Mouse (Mus musculus) lung, embryonic 15.5 days (tissue): ENCODE measurements around the gene Scfd2. TPM values are rescaled to one million over a fixed set of nuclear protein-coding genes. Genes with fewer than 3 reads are reported as not detected.

Experiments used
- ATAC-seq: fragments of 200-750 bp; cut with Nextera tagmentation; 2 replicates; pipeline ENCODE4 v1.8.0; 2017; ENCODE audit warnings: moderate number of reproducible peaks, borderline replicate concordance; ENCODE audit not compliant: low FRiP score, low TSS enrichment; ENCODE audit errors: extremely low read depth
- H3K27ac ChIP-seq: fragments of 300-500 bp; sonication (generic); 2 replicates; pipeline ENCODE4 v1.5.1; 2015; ENCODE audit warnings: moderate library complexity, mild to moderate bottlenecking, inconsistent platforms
- H3K27me3 ChIP-seq: fragments of 300-500 bp; sonication (generic); 2 replicates; pipeline ENCODE4 v1.6.1; 2015; ENCODE audit warnings: inconsistent platforms
- H3K36me3 ChIP-seq: fragments of 300-500 bp; sonication (generic); 2 replicates; pipeline ENCODE4 v1.6.1; 2015; ENCODE audit warnings: inconsistent platforms
- H3K4me1 ChIP-seq: fragments of 300-500 bp; sonication (generic); 2 replicates; pipeline ENCODE4 v1.6.1; 2015; ENCODE audit warnings: inconsistent platforms
- H3K4me2 ChIP-seq: fragments of 300-500 bp; sonication (generic); 2 replicates; pipeline ENCODE4 v1.6.1; 2015; ENCODE audit warnings: inconsistent platforms, mild to moderate bottlenecking, moderate library complexity
- H3K4me3 ChIP-seq: fragments of 300-500 bp; sonication (generic); 2 replicates; pipeline ENCODE4 v1.5.1; 2015; ENCODE audit warnings: mild to moderate bottlenecking, inconsistent platforms
- H3K9ac ChIP-seq: fragments of 300-500 bp; sonication (generic); 2 replicates; pipeline ENCODE4 v1.6.1; 2015; ENCODE audit warnings: inconsistent platforms
- H3K9me3 ChIP-seq: fragments of 300-500 bp; sonication (generic); 2 replicates; pipeline ENCODE4 v1.6.1; 2016; ENCODE audit warnings: inconsistent platforms
- WGBS: fragments of 180-500 bp; shearing (Covaris S2); methylation state at CpG from one replicate; pipeline ENCODE4 v1.1.7; 2015; 5-methylcytosine and 5-hydroxymethylcytosine counted together
- polyA plus RNA-seq: library from polyadenylated mRNA; unstranded; fragments of >200 nt; fragmentation: Nextera tagmentation; extraction: Ambion mirVana; gene quantifications from 2 replicates; pipeline ENCODE4 v1.2.1, GENCODE M21; 2015

The Scfd2 gene
- polyA plus RNA-seq, result 16.6 and 18.4 TPM in 2 replicates

DNA sequence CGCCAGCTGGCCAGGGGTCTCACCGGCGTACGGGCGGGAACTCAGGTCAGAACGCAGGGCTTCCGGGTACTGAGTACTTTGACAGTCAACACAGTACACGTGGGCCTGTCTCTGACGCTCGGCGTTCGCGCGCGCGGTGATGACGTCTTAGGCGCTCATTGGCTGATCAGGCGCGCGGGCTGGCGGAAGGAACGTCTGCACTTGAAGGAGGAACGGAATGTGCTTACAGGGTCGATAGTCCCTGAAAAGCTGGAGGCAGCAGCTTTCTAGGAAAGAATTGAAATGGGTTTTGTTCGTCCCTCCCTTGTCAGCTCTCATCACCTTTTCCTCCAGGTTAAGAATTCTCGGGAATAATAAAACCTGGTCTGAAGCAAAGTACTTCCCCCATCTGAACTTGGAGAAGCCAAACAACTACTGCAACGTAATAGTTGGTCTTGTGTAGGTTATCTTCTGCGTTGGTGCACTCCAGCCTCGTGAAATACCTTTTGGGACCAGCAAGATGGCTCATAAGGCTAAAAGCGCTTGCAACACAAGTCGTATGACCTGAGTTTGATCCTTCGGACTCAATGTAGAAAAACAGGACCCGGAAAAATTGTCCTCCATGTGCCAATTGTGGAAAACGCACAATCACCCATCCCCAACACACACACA lies at the start of gene Scfd2:
Gene Scfd2 (minus strand): TSS at position 130 of the 651 bp plus-strand sequence.
- H3K9me3 ChIP-seq, result no peaks in the 10 kb centered on the region
- H3K27me3 ChIP-seq, result no peaks in the 10 kb centered on the region
- peak within 1 kb of the TSS; percentile 41 for H3K9ac ChIP-seq
- ATAC-seq, result peak; percentile 87
- H3K4me1 ChIP-seq, result peaks cover 20% of the 10 kb centered on the region
- H3K4me3 ChIP-seq, result peak within 1 kb of the TSS; percentile 82
- peak within 1 kb of the TSS; percentile 95 for H3K4me2 ChIP-seq
- WGBS, result 7% methylated on average over 35 of the region's 35 CpGs
- H3K27ac ChIP-seq, result peak within 1 kb of the TSS; percentile 69
- H3K36me3 ChIP-seq, result no peaks in the 10 kb centered on the region

GRCm38 (mm10) chr5:74571767-74572166 lies 40.2 kb upstream of the Scfd2 start:
- Histone ChIP-seq H3K36me3 (peaks cover 31% of the 10 kb centered on the region), H3K4me3 (no peak overlapping the region), H3K9ac (no peak overlapping the region), H3K4me1 (no peaks in the 10 kb centered on the region), H3K27ac (no peak overlapping the region), H3K4me2 (no peak overlapping the region), H3K27me3 (no peaks in the 10 kb centered on the region), H3K9me3 (no peaks in the 10 kb centered on the region)
- WGBS, result 69% methylated on average over 6 of the region's 6 CpGs
- ATAC-seq, result no peak

- H3K4me2 ChIP-seq, result no peak overlapping the region
- H3K4me3 ChIP-seq, result no peak overlapping the region
- no peak for ATAC-seq
- 82% methylated on average over 1 of the region's 1 CpGs for WGBS
- peaks cover 54% of the 10 kb centered on the region for H3K36me3 ChIP-seq
- no peaks in the 10 kb centered on the region for H3K27me3 ChIP-seq
- no peaks in the 10 kb centered on the region for H3K9me3 ChIP-seq
- no peak overlapping the region for H3K9ac ChIP-seq
- H3K27ac ChIP-seq, result no peak overlapping the region
- no peaks in the 10 kb centered on the region for H3K4me1 ChIP-seq
These were observed 29.6 kb upstream of the Scfd2 start for GRCm38 (mm10) chr5:74561151-74561550.

GRCm38 (mm10) chr5:74549566-74549965 lies 18.0 kb upstream of the Scfd2 start:
- WGBS, result 89% methylated on average over 8 of the region's 8 CpGs
- H3K27ac ChIP-seq, result no peak overlapping the region
- H3K9ac ChIP-seq, result no peak overlapping the region
- ATAC-seq, result no peak
- H3K4me3 ChIP-seq, result no peak overlapping the region
- peaks cover 59% of the 10 kb centered on the region for H3K36me3 ChIP-seq
- H3K9me3 ChIP-seq, result no peaks in the 10 kb centered on the region
- no peaks in the 10 kb centered on the region for H3K27me3 ChIP-seq
- H3K4me1 ChIP-seq, result no peaks in the 10 kb centered on the region
- no peak overlapping the region for H3K4me2 ChIP-seq

DNA sequence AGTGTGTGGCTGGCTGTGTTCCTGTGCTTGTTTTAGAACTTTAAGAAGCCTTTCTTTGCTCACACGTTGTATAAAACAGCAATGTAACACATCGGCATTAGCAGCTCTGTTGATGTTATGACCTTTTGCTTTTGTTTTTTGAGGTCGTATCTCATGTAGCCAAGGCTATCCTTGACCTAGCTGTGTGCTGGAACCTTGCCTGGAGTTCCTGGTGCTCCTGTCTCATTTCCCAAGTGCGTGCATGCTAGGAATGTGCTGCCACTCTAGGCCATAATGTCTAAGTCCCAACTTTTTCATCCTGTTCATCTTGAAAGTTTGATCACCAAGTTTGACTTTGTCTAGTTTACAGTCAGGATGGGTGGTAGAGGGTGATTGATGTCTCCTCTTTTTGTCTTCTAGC lies 14.0 kb upstream of the Scfd2 start:
- H3K36me3 ChIP-seq, result peaks cover 62% of the 10 kb centered on the region
- WGBS, result 90% methylated on average over 4 of the region's 4 CpGs

DNA sequence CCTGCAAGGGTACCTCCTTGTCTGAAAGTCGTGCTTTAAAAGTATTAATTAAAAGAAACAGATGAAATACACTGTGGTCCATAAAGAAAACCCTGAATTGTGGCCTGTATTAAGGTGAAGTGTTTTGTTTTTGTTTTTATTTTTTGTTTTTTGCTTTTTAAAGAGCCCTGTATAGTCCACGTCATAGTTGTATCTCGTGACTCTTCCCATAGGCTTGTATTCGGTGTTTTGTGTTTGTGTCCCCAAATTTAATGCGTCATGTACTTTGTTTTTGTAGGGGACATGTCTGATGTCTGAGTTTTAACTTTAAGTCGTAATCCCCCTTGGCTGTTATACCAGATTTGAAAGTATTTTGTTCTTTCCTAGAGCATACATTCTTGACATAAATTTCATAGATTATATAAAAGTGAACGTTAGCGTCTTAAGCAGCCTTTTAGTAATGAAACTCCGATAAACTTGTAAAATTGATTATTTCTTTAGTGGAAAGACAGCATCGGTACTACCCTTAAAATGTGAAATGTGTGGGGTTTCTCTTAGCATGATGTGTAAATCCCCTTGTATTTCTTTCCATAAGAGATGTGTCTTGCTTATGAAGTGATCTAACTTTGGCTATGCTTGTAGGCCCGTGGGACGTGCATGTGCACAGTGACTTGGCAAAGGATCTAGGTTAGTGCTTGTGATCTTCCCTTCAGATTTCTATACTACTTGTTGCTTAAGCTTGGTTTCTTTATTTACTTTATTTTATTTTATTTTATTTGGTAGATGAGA lies 4.8 kb upstream of the Scfd2 start:
- H3K27me3 ChIP-seq, result no peaks in the 10 kb centered on the region
- WGBS, result 36% methylated on average over 12 of the region's 12 CpGs

More for the DNA sequence above, 14.0 kb upstream of the Scfd2 start:
- H3K4me3 ChIP-seq, result no peak overlapping the region
- H3K27me3 ChIP-seq, result no peaks in the 10 kb centered on the region
- no peak overlapping the region for H3K9ac ChIP-seq
- H3K27ac ChIP-seq, result no peak overlapping the region
- H3K4me1 ChIP-seq, result no peaks in the 10 kb centered on the region
- no peak overlapping the region for H3K4me2 ChIP-seq
- ATAC-seq, result no peak
- no peaks in the 10 kb centered on the region for H3K9me3 ChIP-seq

GRCm38 (mm10) chr5:74535240-74536021 lies 3.9 kb upstream of the Scfd2 start, which contains the start of gene Fip1l1:
TSS of gene Fip1l1 (plus strand) at chr5:74535449.
- Histone ChIP-seq H3K36me3 (no peaks in the 10 kb centered on the region), H3K27ac (peak within 1 kb of the TSS; percentile 93), H3K9ac (peak within 1 kb of the TSS; percentile 95), H3K4me2 (peak within 1 kb of the TSS; percentile 63), H3K27me3 (no peaks in the 10 kb centered on the region), H3K4me3 (peak within 1 kb of the TSS; percentile 90), H3K4me1 (peaks cover 19% of the 10 kb centered on the region), H3K9me3 (no peaks in the 10 kb centered on the region)
- under 1% methylated on average over 73 of the region's 73 CpGs for WGBS
- peak; percentile 89 for ATAC-seq

More for the DNA sequence above, 4.8 kb upstream of the Scfd2 start:
- ATAC-seq, result no peak
- peak overlapping the region; percentile 63 for H3K4me2 ChIP-seq
- H3K27ac ChIP-seq, result peak overlapping the region; percentile 93; the same call in 1 of the 2 replicates
- no peaks in the 10 kb centered on the region for H3K9me3 ChIP-seq
- peak overlapping the region; percentile 95 for H3K9ac ChIP-seq
- no peaks in the 10 kb centered on the region for H3K36me3 ChIP-seq
- peaks cover 13% of the 10 kb centered on the region for H3K4me1 ChIP-seq
- H3K4me3 ChIP-seq, result peak overlapping the region; percentile 90

GRCm38 (mm10) chr5:74530785-74531184 lies 774 bp downstream of the Scfd2 start:
- WGBS, result 16% methylated on average over 16 of the region's 16 CpGs
- H3K36me3 ChIP-seq, result no peaks in the 10 kb centered on the region
- peak overlapping the region; percentile 82 for H3K4me3 ChIP-seq
- H3K27ac ChIP-seq, result no peak overlapping the region
- no peaks in the 10 kb centered on the region for H3K27me3 ChIP-seq
- peak overlapping the region; percentile 41 for H3K9ac ChIP-seq
- no peak for ATAC-seq
- peaks cover 16% of the 10 kb centered on the region for H3K4me1 ChIP-seq
- peak overlapping the region; percentile 95 for H3K4me2 ChIP-seq
- no peaks in the 10 kb centered on the region for H3K9me3 ChIP-seq

GRCm38 (mm10) chr5:74527025-74527424 lies 4.5 kb downstream of the Scfd2 start:
- H3K27me3 ChIP-seq, result no peaks in the 10 kb centered on the region
- no peak overlapping the region for H3K9ac ChIP-seq
- H3K36me3 ChIP-seq, result no peaks in the 10 kb centered on the region
- H3K27ac ChIP-seq, result no peak overlapping the region
- no peaks in the 10 kb centered on the region for H3K9me3 ChIP-seq
- H3K4me3 ChIP-seq, result no peak overlapping the region
- ATAC-seq, result no peak
- WGBS, result 69% methylated on average over 5 of the region's 5 CpGs
- no peak overlapping the region for H3K4me2 ChIP-seq
- peaks cover 14% of the 10 kb centered on the region for H3K4me1 ChIP-seq

DNA sequence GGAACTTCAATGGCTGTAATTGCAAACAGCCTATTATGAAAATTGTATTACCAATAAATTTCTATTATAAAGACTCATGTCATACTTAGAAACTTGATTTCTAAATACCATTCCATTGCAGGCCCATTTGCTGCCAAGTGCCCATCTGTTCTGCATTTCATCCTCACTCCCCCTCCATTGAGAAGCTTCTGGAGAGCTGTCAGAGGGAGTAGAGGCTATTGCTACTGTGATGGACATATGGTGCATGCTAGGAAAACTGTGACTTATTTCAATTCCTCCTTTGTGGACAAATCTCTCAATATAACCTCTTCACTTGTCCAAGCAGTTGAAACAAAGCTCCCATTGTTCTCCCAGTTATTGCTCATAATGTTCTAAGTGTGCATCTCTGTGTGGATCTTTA lies 19.9 kb downstream of the Scfd2 start:
- H3K4me1 ChIP-seq, result no peaks in the 10 kb centered on the region
- H3K27ac ChIP-seq, result no peak overlapping the region
- H3K4me3 ChIP-seq, result no peak overlapping the region
- H3K9ac ChIP-seq, result no peak overlapping the region
- 0 out of 2 replicates have a peak, but pooled peaks have one; percentile 46 for ATAC-seq
- H3K4me2 ChIP-seq, result no peak overlapping the region
- no peaks in the 10 kb centered on the region for H3K36me3 ChIP-seq
- H3K27me3 ChIP-seq, result no peaks in the 10 kb centered on the region
- H3K9me3 ChIP-seq, result no peaks in the 10 kb centered on the region

DNA sequence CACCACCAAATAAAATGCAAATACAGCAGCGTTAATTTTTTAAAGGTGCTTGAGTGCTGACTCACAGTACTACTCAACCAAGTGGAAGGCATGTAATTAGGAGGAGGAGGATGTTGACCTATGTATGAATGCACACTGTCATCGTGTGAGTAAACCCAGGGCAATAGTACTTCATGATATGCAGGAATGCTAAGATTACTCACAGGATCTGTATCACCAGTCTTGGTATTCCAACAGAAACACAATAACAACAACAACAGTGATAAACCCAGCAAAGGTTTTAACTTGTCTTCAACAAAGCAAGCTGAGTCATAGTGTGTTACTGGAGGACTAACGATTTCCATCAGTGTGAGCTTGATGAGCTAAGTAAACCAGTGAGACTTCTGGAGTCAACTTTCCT lies 38.9 kb downstream of the Scfd2 start:
- Histone ChIP-seq H3K9me3 (no peaks in the 10 kb centered on the region), H3K9ac (no peak overlapping the region), H3K27ac (no peak overlapping the region), H3K4me2 (no peak overlapping the region), H3K4me3 (no peak overlapping the region), H3K4me1 (no peaks in the 10 kb centered on the region), H3K27me3 (no peaks in the 10 kb centered on the region), H3K36me3 (no peaks in the 10 kb centered on the region)
- WGBS, result 80% methylated on average over 3 of the region's 3 CpGs
- no peak for ATAC-seq
